Mouse (Mus musculus): ENCODE data around the gene Tectb. TPM values are rescaled to one million over a fixed set of nuclear protein-coding genes. Genes with fewer than 3 reads are reported as not detected.
A peak's percentile ranks its signal among the peaks of the same experiment; 100 is the strongest.

Tectb gene
- polyA plus RNA-seq, 1 experiment, result not detected

- TF ChIP-seq EP300 (IDR thresholded peaks at IDR 0.05; ENCODE audit: insufficient read depth, low read depth, low read length), result no peak
- no peak for TF ChIP-seq POLR2A (IDR thresholded peaks at IDR 0.05; ENCODE audit: insufficient read depth, low read length)
- TF ChIP-seq CTCF (IDR thresholded peaks at IDR 0.05; ENCODE audit: low read depth, low read length), result no peak
- Histone ChIP-seq H3K9ac (ENCODE audit: low read depth, poor library complexity, severe bottlenecking) (no peak overlapping the region), H3K27ac (ENCODE audit: insufficient read depth, low read length) (no peak overlapping the region), H3K36me3 (ENCODE audit: control insufficient read depth, insufficient read depth, low read length, poor library complexity, severe bottlenecking) (no peaks in the 10 kb centered on the region), H3K9me3 (replicated peaks; ENCODE audit: control insufficient read depth, insufficient read depth, low read length, poor library complexity, severe bottlenecking) (no peaks in the 10 kb centered on the region), H3K4me3 (ENCODE audit: low read depth, low read length) (no peak overlapping the region), H3K27me3 (ENCODE audit: control insufficient read depth, insufficient read depth, low read length, poor library complexity, severe bottlenecking) (no peaks in the 10 kb centered on the region), H3K4me1 (ENCODE audit: control insufficient read depth, insufficient read depth, low read length) (no peaks in the 10 kb centered on the region)
Observed at GRCm38 (mm10) chr19:55236026-55236425, 55.5 kb downstream of the Tectb start.

GRCm38 (mm10) chr19:55236564-55236963, 56.0 kb downstream of the Tectb start:
- no peak overlapping the region for H3K27ac ChIP-seq (ENCODE audit: insufficient read depth, low read length)
- no peak for TF ChIP-seq EP300 (IDR thresholded peaks at IDR 0.05; ENCODE audit: insufficient read depth, low read depth, low read length)
- TF ChIP-seq CTCF (IDR thresholded peaks at IDR 0.05; ENCODE audit: low read depth, low read length), result no peak
- no peak for TF ChIP-seq POLR2A (IDR thresholded peaks at IDR 0.05; ENCODE audit: insufficient read depth, low read length)
- H3K4me3 ChIP-seq (ENCODE audit: low read depth, low read length), result no peak overlapping the region
- no peak overlapping the region for H3K9ac ChIP-seq (ENCODE audit: low read depth, poor library complexity, severe bottlenecking)
- H3K27me3 ChIP-seq (ENCODE audit: control insufficient read depth, insufficient read depth, low read length, poor library complexity, severe bottlenecking), result no peaks in the 10 kb centered on the region
- H3K9me3 ChIP-seq (replicated peaks; ENCODE audit: control insufficient read depth, insufficient read depth, low read length, poor library complexity, severe bottlenecking), result no peaks in the 10 kb centered on the region
- no peaks in the 10 kb centered on the region for H3K36me3 ChIP-seq (ENCODE audit: control insufficient read depth, insufficient read depth, low read length, poor library complexity, severe bottlenecking)
- no peaks in the 10 kb centered on the region for H3K4me1 ChIP-seq (ENCODE audit: control insufficient read depth, insufficient read depth, low read length)

- TF ChIP-seq POLR2A (IDR thresholded peaks at IDR 0.05; ENCODE audit: insufficient read depth, low read length) (no peak), CTCF (IDR thresholded peaks at IDR 0.05; ENCODE audit: low read depth, low read length) (no peak), EP300 (IDR thresholded peaks at IDR 0.05; ENCODE audit: insufficient read depth, low read depth, low read length) (no peak)
- H3K9me3 ChIP-seq (replicated peaks; ENCODE audit: control insufficient read depth, insufficient read depth, low read length, poor library complexity, severe bottlenecking), result no peaks in the 10 kb centered on the region
- no peak overlapping the region for H3K27ac ChIP-seq (ENCODE audit: insufficient read depth, low read length)
- H3K4me1 ChIP-seq (ENCODE audit: control insufficient read depth, insufficient read depth, low read length), result no peaks in the 10 kb centered on the region
- H3K4me3 ChIP-seq (ENCODE audit: low read depth, low read length), result no peak overlapping the region
- 0 out of 2 replicates have a peak, but pooled peaks cover 2% of the 10 kb centered on the region for H3K27me3 ChIP-seq (ENCODE audit: control insufficient read depth, insufficient read depth, low read length, poor library complexity, severe bottlenecking)
- H3K36me3 ChIP-seq (ENCODE audit: control insufficient read depth, insufficient read depth, low read length, poor library complexity, severe bottlenecking), result no peaks in the 10 kb centered on the region
- no peak overlapping the region for H3K9ac ChIP-seq (ENCODE audit: low read depth, poor library complexity, severe bottlenecking)
Observed at GRCm38 (mm10) chr19:55239766-55240426, 59.4 kb downstream of the Tectb start.

GRCm38 (mm10) chr19:55241186-55241645, 60.7 kb downstream of the Tectb start, which contains the start of gene Gucy2g:
Gucy2g (minus strand) TSS chr19:55241236.
- TF ChIP-seq POLR2A (IDR thresholded peaks at IDR 0.05; ENCODE audit: insufficient read depth, low read length) (no peak), CTCF (IDR thresholded peaks at IDR 0.05; ENCODE audit: low read depth, low read length) (no peak), EP300 (IDR thresholded peaks at IDR 0.05; ENCODE audit: insufficient read depth, low read depth, low read length) (no peak)

GRCm38 (mm10) chr19:55244791-55245231, 64.3 kb downstream of the Tectb start:
- no peak overlapping the region for H3K27ac ChIP-seq (ENCODE audit: insufficient read depth, low read length)

More at GRCm38 (mm10) chr19:55241186-55241645, 60.7 kb downstream of the Tectb start, which contains the start of gene Gucy2g:
- Histone ChIP-seq H3K27me3 (ENCODE audit: control insufficient read depth, insufficient read depth, low read length, poor library complexity, severe bottlenecking) (0 out of 2 replicates have a peak, but pooled peaks cover 2% of the 10 kb centered on the region), H3K4me1 (ENCODE audit: control insufficient read depth, insufficient read depth, low read length) (no peaks in the 10 kb centered on the region), H3K9me3 (replicated peaks; ENCODE audit: control insufficient read depth, insufficient read depth, low read length, poor library complexity, severe bottlenecking) (no peaks in the 10 kb centered on the region), H3K4me3 (ENCODE audit: low read depth, low read length) (no peak within 1 kb of the TSS), H3K27ac (ENCODE audit: insufficient read depth, low read length) (no peak within 1 kb of the TSS), H3K36me3 (ENCODE audit: control insufficient read depth, insufficient read depth, low read length, poor library complexity, severe bottlenecking) (no peaks in the 10 kb centered on the region), H3K9ac (ENCODE audit: low read depth, poor library complexity, severe bottlenecking) (no peak within 1 kb of the TSS)

More at GRCm38 (mm10) chr19:55244791-55245231, 64.3 kb downstream of the Tectb start:
- Histone ChIP-seq H3K9ac (ENCODE audit: low read depth, poor library complexity, severe bottlenecking) (no peak overlapping the region), H3K36me3 (ENCODE audit: control insufficient read depth, insufficient read depth, low read length, poor library complexity, severe bottlenecking) (no peaks in the 10 kb centered on the region), H3K4me1 (ENCODE audit: control insufficient read depth, insufficient read depth, low read length) (no peaks in the 10 kb centered on the region), H3K9me3 (replicated peaks; ENCODE audit: control insufficient read depth, insufficient read depth, low read length, poor library complexity, severe bottlenecking) (no peaks in the 10 kb centered on the region), H3K4me3 (ENCODE audit: low read depth, low read length) (no peak overlapping the region), H3K27me3 (ENCODE audit: control insufficient read depth, insufficient read depth, low read length, poor library complexity, severe bottlenecking) (0 out of 2 replicates have a peak, but pooled peaks cover 2% of the 10 kb centered on the region)
- TF ChIP-seq POLR2A (IDR thresholded peaks at IDR 0.05; ENCODE audit: insufficient read depth, low read length) (no peak), CTCF (IDR thresholded peaks at IDR 0.05; ENCODE audit: low read depth, low read length) (peak; percentile 35)

Other genes starting within 250 kb of the Tectb start
- gene Gpam, start 53.5 kb upstream of the Tectb start, polyA plus RNA-seq (2011; ENCODE audit: insufficient read depth, insufficient read length, low read depth, missing spikeins), result 7.9 TPM in 2 replicates
- 0.25 TPM in 1 of 2 replicates, not detected in the other for gene Gucy2g, start 60.5 kb downstream of the Tectb start, polyA plus RNA-seq (2011; ENCODE audit: insufficient read depth, insufficient read length, low read depth, missing spikeins)
- 16.8 and 22.0 TPM in 2 replicates for gene Acsl5, start 71.2 kb downstream of the Tectb start, polyA plus RNA-seq (2011; ENCODE audit: insufficient read depth, insufficient read length, low read depth, missing spikeins)
- gene Zdhhc6, start 135.3 kb downstream of the Tectb start, polyA plus RNA-seq (2011; ENCODE audit: insufficient read depth, insufficient read length, low read depth, missing spikeins), result 55.4 and 65.9 TPM in 2 replicates
- 15.4 and 17.6 TPM in 2 replicates for gene Vti1a, start 135.6 kb downstream of the Tectb start, polyA plus RNA-seq (2011; ENCODE audit: insufficient read depth, insufficient read length, low read depth, missing spikeins)

Measured in ES-Bruce4 (cell line).